In the genomic region with DNA sequence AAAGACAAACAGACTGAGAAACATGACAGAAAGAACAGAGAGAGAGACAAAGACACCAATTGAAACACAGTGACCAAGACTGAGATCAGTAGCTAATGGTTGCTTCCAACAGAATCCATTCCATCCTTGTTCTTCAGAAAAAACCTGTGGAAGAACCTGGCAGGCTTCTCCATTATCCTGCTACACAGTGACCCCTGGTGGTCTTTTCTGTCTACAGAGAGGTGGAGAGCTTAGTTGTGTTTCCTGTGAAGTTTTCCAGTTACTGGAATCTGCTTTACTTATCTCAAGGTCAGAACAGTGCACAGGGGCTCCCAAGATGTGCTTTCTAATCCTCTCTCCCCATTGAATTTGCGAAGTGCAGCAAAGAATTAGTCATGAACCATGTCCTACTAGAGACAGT, we compare ENCODE assay signal across 8 mouse cellular contexts.
DNase-seq lines count a peak whose midpoint lies in the region.

No protein-coding gene starts in this region.

- DNase-seq in heart, postnatal 10 days = peak; percentile 24 to 63
- no peak for DNase-seq in heart, postnatal 25 days (ENCODE audit: low spot score)
- DNase-seq in urinary bladder, postnatal 14 days (ENCODE audit: low spot score) = peak; percentile 50
- DNase-seq in urinary bladder, adult 2 months (ENCODE audit: low spot score) = no peak
- peak; percentile 27 for DNase-seq in fibroblast of lung, adult 2 months (ENCODE audit: low read depth)
- DNase-seq in left cerebral cortex, postnatal 14 days (ENCODE audit: low spot score in 2 of 2) = peak; percentile 8 to 52
- peak; percentile 12 for DNase-seq in telencephalon, adult 2 months (ENCODE audit: low read depth, low spot score)
- no peak for DNase-seq in B cell, adult 2 months

- intact Hi-C loops in heart, postnatal 10 days (cut with DNase I) = loop anchor here (1.0 to 5.0 kb wide), 2 partner anchors 1904 to 1955 kb away; no protein-coding TSS in a partner anchor
- intact Hi-C loops in heart, postnatal 25 days (cut with DNase I) = loop anchor here (5.0 kb wide), 1 partner anchor 1905 kb away; no protein-coding TSS in a partner anchor
- intact Hi-C loops in left cerebral cortex, postnatal 14 days (cut with DNase I) = no loop called here

Comparison
In these comparisons a context has a peak if more than half of its experiments do, and no peak if none do; other contexts are left out.
1. DNase-seq: peak in heart, postnatal 10 days (2 of 2), urinary bladder, postnatal 14 days (single experiment), fibroblast of lung, adult 2 months (single experiment), left cerebral cortex, postnatal 14 days (2 of 2) and telencephalon, adult 2 months (single experiment); none in heart, postnatal 25 days (single experiment), urinary bladder, adult 2 months (single experiment) and B cell, adult 2 months (0 of 2).